Mouse (Mus musculus) cerebellum, postnatal 10 days (tissue): ENCODE measurements around the gene Agpat1.

Experiments used
- DNase-seq, 2 experiments: peaks; one replicate each; pipeline ENCODE4 v3.0.0; 2021; ENCODE audit warnings: mixed read lengths in 2 of 2

The Agpat1 gene

DNA sequence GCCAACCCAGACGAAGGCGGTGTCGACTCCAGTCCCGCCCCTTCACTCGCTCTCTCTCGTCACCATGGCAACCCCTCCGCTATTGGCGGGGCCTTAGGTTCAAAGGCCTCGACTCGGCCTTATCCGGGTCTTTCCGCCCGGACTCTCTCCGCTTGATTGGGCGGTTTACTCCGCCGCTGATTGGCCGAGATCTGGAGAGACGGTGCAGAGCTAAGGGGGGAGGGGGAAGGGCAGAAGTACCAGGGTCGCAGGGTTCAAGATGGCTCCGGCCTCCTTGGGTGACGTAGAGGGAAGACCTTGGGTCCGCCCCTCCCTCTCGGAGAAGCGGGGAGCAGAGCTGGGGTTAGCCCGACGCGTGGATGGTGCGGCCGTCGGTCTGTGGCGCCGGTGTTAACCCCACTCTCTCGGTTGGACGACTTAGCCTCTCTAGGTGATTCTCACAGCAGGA is at the start of gene Agpat1:
Agpat1 (plus strand) TSS at position 202 of the 448 bp plus-strand sequence.
- peak; percentile 100 for DNase-seq

DNA sequence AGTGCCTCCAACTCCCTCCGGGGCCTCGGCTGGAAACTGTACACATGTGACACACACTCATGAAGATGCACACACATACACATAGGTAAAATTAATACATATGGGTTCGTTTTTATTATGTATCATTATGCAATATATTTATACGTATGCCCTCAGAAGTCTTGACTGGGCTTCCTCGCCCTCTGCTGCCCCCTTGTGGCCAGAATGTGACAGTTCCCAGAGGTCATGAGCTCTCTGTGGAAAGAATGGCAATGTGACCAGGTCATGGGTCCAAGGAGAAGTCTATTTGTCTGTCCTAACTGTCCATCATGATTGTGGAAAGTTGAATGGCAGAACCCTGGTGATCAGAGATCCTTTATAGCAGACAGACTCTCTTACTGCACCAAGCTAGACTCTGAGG is 48.6 kb upstream of the Agpat1 start:
- peak; percentile 89 to 91 for DNase-seq

DNA sequence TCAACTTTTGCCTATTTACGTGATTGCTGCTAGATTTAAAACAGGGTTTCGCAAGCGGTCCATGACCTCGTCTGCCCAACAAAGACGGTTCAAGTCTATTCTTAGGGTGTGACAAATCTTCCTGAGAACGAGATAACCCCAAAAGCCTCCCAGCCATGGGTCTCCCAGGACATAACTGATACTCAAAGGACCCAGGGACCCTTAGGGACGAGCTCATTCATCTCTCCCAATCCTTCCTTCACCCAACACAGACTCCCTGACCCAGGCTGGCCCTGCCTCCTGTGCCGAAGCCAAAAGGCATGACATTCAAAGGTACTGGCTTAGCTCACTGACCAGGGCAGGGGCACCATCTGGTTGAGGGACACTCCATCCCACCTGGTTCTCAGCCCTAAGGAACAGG is 47.7 kb upstream of the Agpat1 start:
- no peak for DNase-seq

DNA sequence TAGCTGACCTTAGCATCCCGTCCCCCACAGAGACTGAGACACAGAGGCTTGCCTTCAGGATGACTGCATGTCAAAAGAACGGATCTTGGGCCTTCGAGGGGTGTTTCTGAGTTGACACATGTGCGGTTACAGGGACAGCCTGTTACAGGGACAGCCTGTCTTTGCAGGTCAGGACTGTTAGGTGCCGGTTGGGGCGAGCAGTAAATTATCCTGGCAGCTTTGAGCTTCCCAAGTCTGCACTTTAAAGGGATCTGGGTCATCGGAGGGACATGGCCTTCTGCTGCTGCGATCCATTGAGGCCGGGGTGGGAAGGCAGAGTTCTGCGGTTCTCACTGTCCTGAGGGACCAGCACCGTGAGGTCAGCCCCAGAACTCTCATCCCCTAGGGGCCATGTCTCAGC is 46.7 kb upstream of the Agpat1 start:
- no peak for DNase-seq

DNA sequence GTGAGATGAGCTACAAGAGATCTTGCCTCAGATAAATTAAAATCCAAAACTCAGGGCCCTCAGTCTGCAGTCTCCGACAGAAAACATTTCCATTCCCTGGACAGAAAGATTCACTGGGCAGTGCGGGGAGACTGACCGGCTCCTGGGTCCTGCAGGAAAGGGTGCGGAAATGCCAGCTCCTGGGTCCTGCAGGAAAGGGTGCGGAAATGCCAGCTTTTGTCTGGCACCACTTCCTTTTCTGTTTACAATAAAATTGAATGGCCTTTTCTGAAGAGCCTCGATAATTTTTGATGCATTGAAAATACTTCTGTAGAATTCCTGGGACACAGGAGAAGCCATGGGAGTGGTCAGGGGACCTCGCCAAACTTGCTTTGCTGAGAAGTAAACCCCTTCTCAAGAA is 44.9 kb upstream of the Agpat1 start:
- DNase-seq, result no peak

DNA sequence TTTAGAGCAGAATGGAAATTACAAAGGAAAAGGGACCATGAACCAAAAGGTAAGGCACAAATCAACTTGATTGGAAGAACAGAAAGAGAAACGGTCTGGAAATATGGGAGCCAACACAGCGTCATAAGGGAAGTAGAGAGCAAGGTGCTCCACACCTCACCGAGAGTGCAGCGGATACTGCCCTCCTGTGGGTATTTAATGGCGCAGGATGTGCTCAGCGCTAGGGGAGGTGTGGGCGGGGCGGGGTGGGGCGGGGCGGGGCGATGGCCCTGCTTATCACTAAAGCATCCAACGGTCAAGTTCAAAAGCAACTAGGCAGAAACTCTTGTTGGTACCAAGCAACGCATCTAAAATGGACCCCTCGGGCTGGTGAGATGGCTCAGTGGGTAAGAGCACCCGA is 44.2 kb upstream of the Agpat1 start:
- no peak for DNase-seq

DNA sequence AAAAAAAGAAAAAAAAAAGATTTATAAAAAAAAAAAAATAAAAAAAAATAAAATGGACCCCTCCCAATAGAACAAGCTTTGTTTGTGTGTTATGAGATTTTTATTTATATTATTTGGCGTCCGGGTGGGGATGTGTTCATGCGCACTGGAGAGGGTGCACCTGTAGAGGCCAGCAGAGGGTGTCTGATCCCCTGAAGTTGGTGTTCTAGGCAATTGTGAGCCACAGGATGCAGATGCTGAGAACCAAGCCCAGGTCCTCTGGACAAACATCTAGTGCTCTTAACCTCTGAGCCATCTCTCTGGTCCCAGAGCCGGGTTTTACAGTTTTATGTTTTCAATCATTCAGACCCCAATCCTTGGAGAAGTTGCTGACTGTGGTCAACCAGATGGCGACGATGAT is 43.6 kb upstream of the Agpat1 start:
- no peak for DNase-seq

DNA sequence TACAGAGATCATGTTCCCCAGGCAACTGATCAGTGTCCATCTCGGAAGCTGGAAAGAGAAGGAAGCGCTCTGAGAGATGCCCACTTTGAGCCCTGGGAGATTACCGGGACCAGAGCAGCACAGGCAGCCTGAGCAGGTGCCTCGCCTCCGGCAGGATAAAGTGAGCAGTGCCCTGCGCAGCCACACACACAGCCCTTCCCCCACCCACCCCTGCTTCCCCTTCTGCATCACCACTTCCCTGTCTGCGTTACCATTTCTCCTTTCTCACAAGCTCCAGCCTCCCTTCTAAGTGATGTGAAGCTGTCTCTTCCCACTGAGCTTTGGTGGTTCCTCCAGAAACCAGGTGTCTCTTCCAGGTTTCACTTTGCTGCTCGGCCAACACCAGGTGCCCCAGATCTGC is 42.9 kb upstream of the Agpat1 start:
- DNase-seq, result no peak

DNA sequence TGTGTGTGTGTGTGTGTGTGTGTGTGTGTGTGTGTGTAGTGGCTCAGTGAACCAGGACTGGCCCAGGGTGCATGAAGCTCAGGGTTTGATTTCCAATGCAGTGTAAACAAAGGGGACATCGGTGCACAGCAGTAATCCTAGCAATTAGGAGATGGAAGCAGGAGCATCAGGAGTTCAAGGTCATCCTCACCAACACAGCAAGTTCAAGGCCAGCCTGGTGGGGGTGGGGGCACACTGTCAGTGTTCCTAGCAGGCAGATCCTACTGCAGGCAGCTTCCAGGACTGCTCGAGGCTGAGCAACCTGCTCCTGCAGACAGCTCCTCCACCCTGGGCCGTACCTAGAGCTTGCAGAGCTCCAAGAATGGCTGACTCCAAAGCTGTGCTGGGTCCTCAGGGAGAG is 41.5 kb upstream of the Agpat1 start:
- DNase-seq, result no peak

DNA sequence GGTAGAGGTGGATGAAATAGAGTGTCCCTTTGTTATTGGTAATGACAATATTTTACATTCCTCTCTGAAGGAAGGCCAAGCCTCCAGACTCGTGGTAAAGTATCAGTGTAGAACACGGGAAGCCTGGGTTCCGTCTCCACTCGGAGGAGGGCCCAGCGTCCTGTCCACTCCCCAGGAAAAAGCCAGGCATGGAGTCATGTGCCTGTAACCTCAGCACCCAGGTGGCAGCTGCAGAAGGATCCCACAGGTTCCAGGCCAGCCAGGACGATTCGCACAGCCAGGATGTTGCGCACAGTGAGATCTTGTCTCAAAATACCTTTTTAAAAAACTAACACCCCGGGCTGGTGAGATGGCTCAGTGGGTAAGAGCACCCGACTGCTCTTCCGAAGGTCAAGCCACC is 40.7 kb upstream of the Agpat1 start:
- DNase-seq, result no peak

DNA sequence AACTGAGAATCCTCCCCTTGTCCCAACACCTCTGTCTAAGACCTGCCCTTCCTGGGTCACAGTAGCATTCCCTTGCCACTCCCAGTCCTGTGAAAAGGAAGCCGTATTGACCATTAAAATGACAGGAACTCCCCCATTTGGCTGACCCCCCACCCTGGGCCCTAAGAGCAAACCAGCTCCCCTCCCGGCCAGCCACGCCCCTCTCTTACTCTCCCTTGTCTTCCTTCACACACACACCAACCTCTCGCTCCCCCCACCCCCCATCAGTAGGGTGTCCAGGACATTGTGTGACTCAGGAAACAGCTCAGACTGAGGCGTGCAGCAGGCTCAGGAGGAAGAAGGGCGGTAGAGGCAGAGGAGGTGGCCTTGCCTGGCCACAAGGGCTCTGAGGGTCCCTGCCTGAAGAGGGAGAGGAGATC is 40.0 kb upstream of the Agpat1 start, which contains the start of gene Notch4:
Notch4 (plus strand) TSS at position 266 of the 419 bp plus-strand sequence.
- no peak for DNase-seq

DNA sequence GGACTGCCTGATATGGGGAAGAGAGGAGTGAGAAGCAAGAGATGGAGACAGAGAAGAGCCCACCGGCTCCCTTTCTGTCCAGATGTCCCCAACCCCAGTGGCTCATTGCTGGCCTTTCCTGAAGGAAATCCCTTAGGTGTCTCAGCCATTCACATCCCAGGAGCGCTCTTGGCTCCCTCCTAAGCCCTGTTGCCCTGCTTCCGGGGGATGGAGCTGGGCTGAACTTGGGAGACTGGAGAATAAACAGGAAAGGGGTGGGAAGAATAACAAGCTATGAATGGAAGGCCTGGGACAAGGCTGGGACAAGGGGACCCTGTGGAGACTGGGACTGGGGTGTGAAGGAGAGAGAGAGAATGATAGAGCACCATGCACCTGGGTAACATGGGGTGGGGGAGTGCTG is 39.3 kb upstream of the Agpat1 start:
- DNase-seq, result no peak

DNA sequence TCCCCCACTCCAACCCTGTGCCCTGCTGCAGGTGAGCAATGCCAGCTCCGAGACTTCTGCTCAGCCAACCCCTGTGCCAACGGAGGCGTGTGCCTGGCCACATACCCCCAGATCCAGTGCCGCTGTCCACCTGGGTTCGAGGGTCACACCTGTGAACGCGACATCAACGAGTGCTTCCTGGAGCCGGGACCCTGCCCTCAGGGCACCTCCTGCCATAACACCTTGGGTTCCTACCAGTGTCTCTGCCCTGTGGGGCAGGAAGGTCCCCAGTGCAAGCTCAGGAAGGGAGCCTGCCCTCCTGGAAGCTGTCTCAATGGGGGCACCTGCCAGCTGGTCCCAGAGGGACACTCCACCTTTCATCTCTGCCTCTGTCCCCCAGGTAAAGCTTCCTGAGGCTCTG is 36.8 kb upstream of the Agpat1 start:
- DNase-seq, result peak in 1 of 2 experiments; percentile 28

DNA sequence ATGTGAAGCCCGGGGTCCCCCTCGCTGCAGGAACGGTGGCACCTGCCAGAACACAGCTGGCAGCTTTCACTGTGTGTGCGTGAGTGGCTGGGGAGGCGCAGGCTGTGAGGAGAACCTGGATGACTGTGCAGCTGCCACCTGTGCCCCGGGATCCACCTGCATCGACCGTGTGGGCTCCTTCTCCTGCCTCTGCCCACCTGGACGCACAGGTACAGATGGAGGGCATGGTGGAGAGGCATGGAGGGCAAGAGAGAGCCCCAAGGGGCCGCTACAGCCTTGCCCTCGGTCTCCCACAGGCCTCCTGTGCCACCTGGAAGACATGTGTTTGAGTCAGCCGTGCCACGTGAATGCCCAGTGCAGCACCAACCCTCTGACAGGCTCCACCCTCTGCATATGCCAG is 35.6 kb upstream of the Agpat1 start:
- DNase-seq, result no peak

DNA sequence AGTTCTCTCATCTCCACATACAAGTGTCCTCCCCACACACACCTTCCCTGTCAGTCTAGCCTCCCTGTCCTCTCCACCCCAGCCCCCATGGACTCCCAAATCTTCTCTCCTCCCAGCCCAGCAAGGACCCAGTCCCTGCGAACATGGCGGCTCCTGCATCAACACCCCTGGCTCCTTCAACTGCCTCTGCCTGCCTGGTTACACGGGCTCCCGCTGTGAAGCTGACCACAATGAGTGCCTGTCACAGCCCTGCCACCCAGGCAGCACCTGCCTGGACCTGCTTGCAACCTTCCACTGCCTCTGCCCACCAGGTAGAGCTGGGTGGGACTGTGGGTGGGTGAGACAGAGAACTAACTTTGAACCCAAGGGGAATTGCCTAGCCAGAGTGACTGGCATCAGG is 34.1 kb upstream of the Agpat1 start:
- DNase-seq, result no peak

DNA sequence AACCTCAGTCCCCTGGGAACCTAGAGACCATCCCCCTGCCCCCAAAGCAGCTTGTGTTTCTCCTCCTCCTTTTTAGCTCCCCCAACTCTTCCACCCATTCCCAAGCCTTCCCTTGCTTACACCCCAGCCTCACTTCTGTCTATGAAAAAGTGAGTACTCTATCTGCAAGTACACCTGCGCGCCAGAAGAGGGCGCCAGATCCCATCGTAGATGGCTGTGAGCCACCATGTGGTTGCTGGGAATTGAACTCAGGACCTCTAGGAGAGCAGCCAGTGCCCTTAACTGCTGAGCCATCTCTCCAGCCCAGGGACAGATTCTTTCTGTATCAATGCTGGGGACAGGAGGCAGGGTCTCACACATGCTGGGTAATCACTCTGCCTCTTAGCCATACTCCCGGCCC is 32.2 kb upstream of the Agpat1 start:
- DNase-seq, result no peak

DNA sequence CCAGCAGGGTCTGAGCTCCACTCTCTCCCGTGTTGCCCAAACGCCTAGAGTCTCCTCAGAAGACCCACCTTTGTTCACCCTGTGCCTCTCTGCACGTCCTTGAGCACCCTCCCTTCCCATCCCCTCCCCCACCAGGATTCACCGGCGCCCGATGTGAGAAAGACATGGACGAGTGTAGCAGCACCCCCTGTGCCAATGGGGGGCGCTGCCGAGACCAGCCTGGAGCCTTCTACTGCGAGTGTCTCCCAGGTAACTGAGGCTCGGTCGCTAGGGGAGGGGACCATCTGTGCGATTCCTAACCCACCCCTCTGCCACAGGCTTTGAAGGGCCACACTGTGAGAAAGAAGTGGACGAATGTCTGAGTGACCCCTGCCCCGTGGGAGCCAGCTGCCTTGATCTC is 31.7 kb upstream of the Agpat1 start:
- peak; percentile 31 to 53 for DNase-seq

DNA sequence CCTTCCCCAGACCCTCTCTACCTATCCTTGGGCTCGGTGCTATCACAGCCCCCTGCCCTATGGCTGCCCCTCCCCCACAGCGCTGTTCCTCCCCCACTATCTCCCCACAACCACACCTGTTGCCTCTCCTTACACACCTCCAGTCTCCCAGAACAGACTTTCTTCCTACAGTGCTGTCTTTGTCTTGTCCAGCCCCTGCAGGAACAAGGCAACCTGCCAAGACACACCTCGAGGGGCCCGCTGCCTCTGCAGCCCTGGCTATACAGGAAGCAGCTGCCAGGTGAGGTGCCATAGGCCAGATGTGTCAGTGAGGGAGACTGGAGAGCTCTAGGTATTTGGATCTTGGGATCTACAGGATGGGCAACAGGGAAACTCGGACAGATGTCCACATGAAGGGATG is 27.5 kb upstream of the Agpat1 start:
- DNase-seq, result no peak

DNA sequence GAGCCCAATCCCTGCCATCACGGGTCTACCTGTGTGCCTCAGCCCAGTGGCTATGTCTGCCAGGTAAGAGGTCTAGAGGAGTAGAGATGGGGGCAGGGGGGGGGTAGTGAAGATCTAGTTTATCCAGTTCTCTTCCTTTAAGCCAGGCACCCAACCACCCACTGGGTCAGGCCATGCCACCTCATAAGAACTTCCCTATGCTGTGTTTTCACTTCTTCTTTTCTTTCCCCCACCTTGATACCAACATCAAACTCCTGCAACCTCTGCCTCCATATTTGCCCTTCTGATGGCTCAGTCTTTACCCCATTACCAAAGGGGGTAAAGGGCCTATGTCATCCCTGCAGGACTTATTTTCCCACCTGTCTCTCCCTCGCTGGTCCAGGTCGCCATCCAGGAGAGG is 26.0 kb upstream of the Agpat1 start:
- no peak for DNase-seq

DNA sequence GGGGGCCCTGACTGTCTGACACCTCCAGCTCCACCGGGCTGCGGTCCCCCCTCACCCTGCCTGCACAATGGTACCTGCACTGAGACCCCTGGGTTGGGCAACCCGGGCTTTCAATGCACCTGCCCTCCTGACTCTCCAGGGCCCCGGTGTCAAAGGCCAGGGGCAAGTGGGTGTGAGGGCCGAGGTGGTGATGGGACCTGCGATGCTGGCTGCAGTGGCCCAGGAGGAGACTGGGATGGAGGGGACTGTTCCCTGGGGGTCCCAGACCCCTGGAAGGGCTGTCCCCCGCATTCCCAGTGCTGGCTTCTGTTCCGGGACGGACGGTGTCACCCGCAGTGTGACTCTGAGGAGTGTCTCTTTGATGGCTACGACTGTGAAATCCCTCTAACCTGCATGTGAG is 21.5 kb upstream of the Agpat1 start:
- DNase-seq, result no peak

DNA sequence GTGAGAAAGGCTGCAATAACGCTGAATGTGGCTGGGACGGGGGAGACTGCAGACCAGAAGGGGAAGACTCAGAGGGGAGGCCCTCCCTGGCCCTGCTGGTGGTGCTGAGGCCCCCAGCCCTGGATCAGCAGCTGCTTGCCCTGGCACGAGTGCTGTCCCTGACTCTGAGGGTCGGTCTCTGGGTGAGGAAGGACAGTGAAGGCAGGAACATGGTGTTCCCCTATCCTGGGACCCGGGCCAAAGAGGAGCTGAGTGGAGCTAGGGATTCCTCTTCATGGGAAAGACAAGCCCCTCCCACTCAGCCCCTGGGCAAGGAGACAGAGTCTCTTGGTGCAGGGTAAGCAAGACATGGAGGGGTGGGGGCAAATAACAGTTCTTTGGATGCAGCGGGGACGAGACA is 20.7 kb upstream of the Agpat1 start:
- peak in 1 of 2 experiments; percentile 54 for DNase-seq

DNA sequence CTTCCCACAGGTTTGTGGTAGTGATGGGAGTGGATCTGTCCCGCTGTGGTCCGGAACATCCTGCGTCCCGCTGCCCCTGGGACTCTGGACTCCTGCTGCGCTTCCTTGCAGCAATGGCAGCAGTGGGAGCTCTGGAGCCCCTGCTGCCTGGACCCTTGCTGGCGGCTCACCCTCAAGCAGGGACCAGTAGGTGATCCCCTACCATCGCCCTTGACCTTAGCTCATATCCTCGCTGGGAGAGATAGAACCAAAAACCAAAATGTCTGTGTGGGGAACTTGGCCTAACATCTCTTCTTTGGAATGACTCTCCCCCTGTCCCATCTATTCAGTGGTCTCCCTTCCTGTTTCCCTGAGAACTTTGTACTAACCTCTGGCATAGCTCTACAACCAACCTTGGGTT is 20.2 kb upstream of the Agpat1 start:
- no peak for DNase-seq

DNA sequence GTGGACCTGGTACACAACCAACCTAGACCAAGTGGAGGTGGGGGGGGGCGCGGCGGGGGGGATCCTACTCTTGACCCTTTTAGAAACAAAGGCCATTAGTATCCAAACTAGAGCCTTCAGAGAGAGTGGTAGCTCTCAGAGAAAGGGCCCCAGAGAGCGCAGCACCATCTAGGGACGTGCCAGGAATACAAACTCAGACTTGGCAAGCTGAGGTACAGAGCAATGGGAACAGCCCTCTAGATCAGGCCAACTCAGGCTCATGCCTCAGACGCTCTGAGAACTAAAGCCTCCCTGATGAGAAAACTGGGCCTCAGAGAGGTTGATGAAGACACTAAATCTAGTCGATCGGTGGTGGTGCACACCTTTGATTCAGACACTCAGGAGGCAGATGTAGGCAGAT is 18.9 kb upstream of the Agpat1 start:
- DNase-seq, result peak in 1 of 2 experiments; percentile 44

DNA sequence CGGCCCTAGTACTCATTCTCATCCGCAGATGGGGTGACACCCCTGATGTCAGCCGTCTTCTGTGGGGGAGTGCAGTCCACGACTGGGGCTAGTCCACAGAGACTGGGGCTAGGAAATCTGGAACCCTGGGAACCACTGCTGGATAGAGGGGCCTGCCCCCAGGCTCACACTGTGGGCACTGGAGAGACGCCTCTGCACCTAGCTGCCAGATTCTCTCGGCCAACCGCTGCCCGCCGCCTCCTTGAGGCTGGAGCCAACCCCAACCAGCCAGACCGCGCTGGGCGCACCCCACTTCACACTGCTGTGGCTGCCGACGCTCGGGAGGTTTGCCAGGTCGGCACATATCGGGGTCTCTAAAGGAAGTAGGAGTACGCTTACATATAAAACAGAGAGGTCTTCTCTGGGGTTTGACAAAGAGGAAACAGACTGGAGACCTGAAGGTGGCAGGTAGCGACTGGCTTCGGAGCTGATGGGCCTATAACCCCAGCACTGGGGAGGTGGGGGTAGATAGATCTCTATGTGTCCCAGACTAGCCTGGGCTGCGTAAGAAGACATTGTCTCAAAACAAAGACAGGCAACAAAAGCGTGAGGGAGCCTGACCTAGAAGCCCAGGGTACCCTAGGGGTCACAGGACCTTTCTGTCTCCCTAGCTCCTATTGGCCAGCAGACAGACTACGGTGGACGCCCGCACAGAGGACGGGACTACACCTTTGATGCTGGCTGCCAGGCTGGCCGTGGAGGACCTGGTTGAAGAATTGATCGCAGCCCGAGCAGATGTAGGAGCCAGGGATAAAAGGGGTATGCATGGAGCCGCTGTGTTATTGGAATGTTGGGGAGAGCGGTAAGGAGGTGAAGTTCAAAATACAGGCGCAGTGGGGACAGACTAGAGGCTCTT is 17.9 kb upstream of the Agpat1 start:
- peak; percentile 55 to 57 for DNase-seq
